Mouse (Mus musculus) heart, adult 8-10 months (tissue): ENCODE data around the gene Cldn4. TPM values are rescaled to one million over a fixed set of nuclear protein-coding genes. Genes with fewer than 3 reads are reported as not detected.
A peak's percentile ranks its signal among the peaks of the same experiment; 100 is the strongest.
"Not testable (repeated sequence)": the region's sequence is repeated elsewhere in the genome, so short reads cannot be mapped to it uniquely, and the experiment has no call there.

ENCODE experiments used
- DNase-seq: peaks from one replicate; pipeline ENCODE4 v3.0.0; 2022; ENCODE audit warnings: low spot score
- total RNA-seq, 4 experiments: library from RNA; stranded (reverse); gene quantifications; 2 replicates each; pipeline ENCODE4 v1.2.4; 2022

The Cldn4 gene
- total RNA-seq, 4 experiments from 2014 or later: not detected

DNA sequence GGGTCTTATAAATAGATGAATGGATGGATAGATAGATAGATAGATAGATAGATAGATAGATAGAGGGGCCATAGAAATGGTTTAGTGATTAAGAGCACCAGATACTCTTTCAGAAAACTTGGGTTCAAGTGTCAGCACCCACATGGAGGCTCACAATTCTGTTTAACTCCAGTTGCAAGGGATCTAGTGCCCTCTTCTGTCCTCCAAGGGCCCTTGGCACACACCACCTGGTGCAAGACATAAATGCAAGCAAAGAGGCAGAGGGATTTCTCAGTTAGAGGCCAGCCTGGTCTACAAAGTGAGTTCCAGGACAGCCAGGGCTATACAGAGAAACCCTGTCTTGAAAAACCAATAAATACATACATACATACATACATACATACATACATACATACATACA is 17.9 kb upstream of the Cldn4 start:
- DNase-seq: not testable (repeated sequence)

- DNase-seq: peak; percentile 55
Observed at GRCm38 (mm10) chr5:134963546-134963945, 16.8 kb upstream of the Cldn4 start.

GRCm38 (mm10) chr5:134961519-134961918 is 14.8 kb upstream of the Cldn4 start:
- DNase-seq: no peak

DNA sequence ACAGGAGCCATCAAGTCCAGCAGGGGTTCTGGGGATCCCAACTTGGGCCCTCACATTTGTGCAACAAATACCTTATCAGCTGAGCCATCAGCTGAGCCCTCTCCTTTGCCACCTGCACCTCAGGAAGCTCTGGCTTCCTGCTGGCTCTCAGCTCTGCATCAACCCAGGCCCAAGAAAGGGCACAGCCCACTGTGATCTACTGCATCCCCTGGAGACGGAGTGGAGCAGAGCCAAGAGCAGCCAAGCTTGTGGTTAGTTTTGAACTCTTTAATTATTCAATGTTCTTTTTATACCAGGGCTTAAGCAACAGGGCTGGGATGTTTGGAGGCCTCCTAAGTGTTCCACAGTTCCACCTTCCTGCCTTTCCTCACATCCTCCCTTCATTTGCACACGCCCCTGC is 13.7 kb upstream of the Cldn4 start:
- no peak for DNase-seq

DNA sequence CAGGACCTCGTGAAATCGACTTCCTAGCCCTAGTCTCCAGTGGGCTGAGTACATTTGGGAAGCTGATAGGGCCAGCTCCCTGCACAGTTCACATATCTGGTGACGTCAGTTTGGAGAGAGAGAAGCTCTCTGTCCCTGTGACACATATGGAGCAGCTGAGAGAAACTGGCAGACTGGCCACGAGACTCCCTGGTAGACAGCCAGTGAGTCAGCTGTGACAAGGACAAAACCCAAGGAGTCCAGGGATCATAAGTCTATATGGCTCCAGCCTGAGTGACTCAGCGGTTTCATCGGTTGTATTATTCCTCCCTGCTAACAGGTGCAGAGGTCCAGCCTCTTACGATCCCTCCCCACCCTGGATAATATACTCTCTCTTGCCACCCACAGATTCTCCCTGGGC is 12.4 kb upstream of the Cldn4 start:
- DNase-seq: peak; percentile 63

GRCm38 (mm10) chr5:134955491-134955890 is 8.8 kb upstream of the Cldn4 start:
- no peak for DNase-seq

GRCm38 (mm10) chr5:134951053-134951884 is 4.5 kb upstream of the Cldn4 start:
- DNase-seq: no peak

- DNase-seq: no peak
Observed at GRCm38 (mm10) chr5:134948085-134948439, 1.3 kb upstream of the Cldn4 start.

GRCm38 (mm10) chr5:134947420-134948084 is 818 bp upstream of the Cldn4 start:
- no peak for DNase-seq

- no peak for DNase-seq
Observed at GRCm38 (mm10) chr5:134946063-134946856, 474 bp downstream of the Cldn4 start.

GRCm38 (mm10) chr5:134945266-134945959 is 1.3 kb downstream of the Cldn4 start:
- DNase-seq: no peak

GRCm38 (mm10) chr5:134944179-134944578 is 2.6 kb downstream of the Cldn4 start:
- no peak for DNase-seq

DNA sequence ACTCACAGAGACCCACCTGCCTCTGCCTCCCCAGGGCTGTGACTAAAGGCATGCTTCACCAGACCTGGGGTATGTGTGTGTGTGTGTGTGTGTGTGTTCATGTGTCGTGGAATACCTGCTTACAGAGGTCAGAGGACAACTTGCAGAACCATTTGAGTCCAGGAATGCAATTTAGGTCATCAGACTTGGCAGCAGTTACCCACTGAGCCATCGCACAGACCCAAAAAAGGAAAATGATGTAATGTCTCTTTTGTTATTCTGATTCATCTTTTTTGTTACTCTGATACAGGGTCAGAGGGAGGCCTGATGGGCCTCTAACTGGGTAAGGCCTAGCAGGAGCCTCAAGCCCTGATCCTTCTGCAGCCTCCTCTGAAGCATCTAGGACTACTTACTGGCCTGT is 4.0 kb downstream of the Cldn4 start:
- no peak for DNase-seq

- no peak for DNase-seq
Observed at GRCm38 (mm10) chr5:134941472-134942209, 5.1 kb downstream of the Cldn4 start.

DNA sequence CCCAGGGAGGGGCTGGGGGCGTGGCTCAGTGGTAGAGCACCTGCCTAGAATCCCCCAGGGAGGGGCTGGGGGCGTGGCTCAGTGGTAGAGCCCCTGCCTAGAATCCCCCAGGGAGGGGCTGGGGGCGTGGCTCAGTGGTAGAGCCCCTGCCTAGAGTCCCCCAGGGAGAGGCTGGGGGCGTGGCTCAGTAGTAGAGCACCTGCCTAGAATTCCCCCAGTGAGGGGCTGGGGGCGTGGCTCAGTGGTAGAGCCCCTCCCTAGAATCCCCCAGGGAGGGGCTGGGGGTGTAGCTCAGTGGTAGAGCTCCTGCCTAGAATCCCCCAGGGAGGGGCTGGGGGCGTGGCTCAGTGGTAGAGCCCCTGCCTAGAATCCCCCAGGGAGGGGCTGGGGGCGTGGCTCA is 7.2 kb downstream of the Cldn4 start:
- DNase-seq: not testable (repeated sequence)

DNA sequence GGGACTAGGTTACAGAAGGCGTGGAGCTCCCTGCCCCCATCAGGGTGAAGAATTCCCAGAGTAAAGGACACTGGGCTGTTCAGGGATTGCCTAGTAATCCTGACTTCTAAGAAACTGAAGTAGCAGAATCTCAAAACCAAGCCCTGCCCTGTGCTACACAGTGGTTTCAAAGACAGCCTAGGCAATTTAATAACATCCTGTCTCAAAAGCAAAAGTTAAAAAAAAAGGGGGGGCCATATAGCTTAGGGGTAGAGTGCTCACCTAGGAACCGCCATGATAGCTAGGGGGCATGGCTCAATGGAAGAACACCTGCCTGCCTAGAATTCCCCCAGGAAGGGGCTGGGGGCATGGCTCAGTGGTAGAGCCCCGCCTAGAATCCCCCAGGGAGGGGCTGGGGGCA is 7.7 kb downstream of the Cldn4 start:
- no peak for DNase-seq

DNA sequence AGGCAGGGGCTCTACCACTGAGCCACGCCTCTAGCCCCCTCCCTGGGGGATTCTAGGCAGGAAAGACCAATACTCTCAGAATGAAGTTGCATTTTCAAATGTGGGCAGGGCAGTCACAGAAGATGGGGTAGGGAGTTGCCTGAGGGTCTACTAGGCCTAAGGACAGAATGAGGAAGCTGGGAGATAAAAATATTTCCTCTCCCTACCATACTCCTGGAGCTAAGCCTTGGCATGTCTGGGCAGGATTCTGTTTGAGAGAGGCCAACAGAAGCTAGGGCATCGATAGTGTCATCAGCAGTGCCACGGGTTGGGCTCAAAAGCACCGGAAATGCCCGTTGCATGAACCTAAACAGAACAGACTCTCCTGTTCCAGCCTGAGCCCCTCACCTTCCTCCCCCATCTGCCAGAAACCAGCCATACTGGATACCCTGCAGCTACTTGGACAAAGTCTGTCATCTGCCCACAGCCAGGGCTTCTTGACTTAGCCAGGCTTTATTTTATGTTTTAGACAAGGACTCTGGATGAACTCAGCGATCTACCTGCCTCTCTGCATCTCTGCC is 10.0 kb downstream of the Cldn4 start:
- DNase-seq: no peak

- DNase-seq: no peak
Observed at GRCm38 (mm10) chr5:134936051-134936450, 10.7 kb downstream of the Cldn4 start.

GRCm38 (mm10) chr5:134934666-134935065 is 12.1 kb downstream of the Cldn4 start:
- DNase-seq: no peak

DNA sequence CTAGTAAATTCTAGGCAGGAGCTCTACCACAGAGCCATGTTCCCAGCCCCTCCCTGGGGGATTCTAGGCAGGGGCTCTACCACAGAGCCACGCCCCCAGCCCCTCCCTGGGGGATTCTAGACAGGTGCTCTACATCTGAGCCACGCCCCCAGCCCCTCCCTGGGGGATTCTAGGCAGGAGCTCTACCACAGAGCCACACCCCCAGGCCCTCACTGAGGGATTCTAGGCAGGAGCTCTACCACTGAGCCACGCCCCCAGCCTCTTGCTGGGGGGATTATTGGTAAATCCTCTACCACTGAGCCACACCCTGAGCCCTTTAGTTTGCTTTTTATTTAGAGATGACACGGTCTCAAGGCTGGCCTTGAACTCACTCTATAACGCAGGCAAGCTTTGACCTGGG is 13.0 kb downstream of the Cldn4 start:
- DNase-seq: not testable (repeated sequence)

DNA sequence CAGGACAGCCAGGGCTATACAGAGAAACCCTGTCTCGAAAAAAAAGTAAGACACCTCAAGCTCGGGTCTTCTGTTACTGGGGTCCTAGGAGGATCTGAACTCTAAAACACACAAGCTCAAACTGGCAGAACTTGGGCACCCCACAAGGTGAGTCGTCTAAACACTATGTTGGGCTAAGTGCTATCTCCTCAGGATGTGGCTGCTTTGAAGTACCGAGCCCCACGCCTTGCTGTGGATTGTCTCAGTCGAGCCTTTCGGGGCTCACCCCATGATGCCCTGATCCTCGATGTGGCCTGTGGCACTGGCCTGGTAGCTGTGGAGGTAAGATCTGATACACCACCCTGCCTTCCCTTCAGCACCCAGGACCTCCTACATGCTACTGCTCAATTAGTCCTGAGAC is 13.5 kb downstream of the Cldn4 start:
- no peak for DNase-seq
